Mouse (Mus musculus) forebrain, embryonic 11.5 days (tissue): ENCODE measurements around the gene Rpl29. TPM values are rescaled to one million over a fixed set of nuclear protein-coding genes. Genes with fewer than 3 reads are reported as not detected.

Experiments
- ATAC-seq: fragments of 200-750 bp; cut with Nextera tagmentation; replicated peaks from 2 replicates; pipeline ENCODE4 v1.8.0; 2017; ENCODE audit warnings: moderate TSS enrichment; ENCODE audit not compliant: low FRiP score
- DNase-seq: peaks from one replicate; pipeline ENCODE4 v3.0.0-alpha.2; 2017; ENCODE audit warnings: low spot score
- H3K27ac ChIP-seq: fragments of 300-500 bp; sonication (generic); 2 replicates; pipeline ENCODE4 v1.5.1; 2014; ENCODE audit warnings: low read depth, low read length
- H3K27me3 ChIP-seq: fragments of 300-500 bp; sonication (generic); 2 replicates; pipeline ENCODE4 v1.6.1; 2014; ENCODE audit warnings: mild to moderate bottlenecking, low read length, mixed read lengths; ENCODE audit not compliant: control insufficient read depth, insufficient read depth
- H3K36me3 ChIP-seq: fragments of 300-500 bp; sonication (generic); 2 replicates; pipeline ENCODE4 v1.6.1; 2014; ENCODE audit warnings: mild to moderate bottlenecking, low read length, moderate library complexity, mixed read lengths; ENCODE audit not compliant: control insufficient read depth, insufficient read depth
- H3K4me1 ChIP-seq: fragments of 300-500 bp; sonication (generic); replicated peaks from 2 replicates; pipeline ENCODE4 v1.6.1; 2014; ENCODE audit warnings: low read length, mixed read lengths; ENCODE audit not compliant: control insufficient read depth, insufficient read depth
- H3K4me2 ChIP-seq: fragments of 300-500 bp; sonication (generic); 2 replicates; pipeline ENCODE4 v1.6.1; 2014; ENCODE audit warnings: low read depth, mild to moderate bottlenecking, low read length, moderate library complexity, mixed read lengths; ENCODE audit not compliant: severe bottlenecking
- H3K4me3 ChIP-seq: fragments of 300-500 bp; sonication (generic); 2 replicates; pipeline ENCODE4 v1.5.1; 2014; ENCODE audit warnings: low read depth, low read length
- H3K9ac ChIP-seq: fragments of 300-500 bp; sonication (generic); 2 replicates; pipeline ENCODE4 v1.6.1; 2014; ENCODE audit warnings: low read length
- H3K9me3 ChIP-seq: fragments of 300-500 bp; sonication (generic); 2 replicates; pipeline ENCODE4 v1.6.1; 2016; ENCODE audit warnings: low read length, mixed read lengths; ENCODE audit not compliant: control insufficient read depth
- WGBS: fragments of 180-500 bp; shearing (Covaris S2); extraction: QIAGEN DNeasy Blood & Tissue Kit; methylation state at CpG from one replicate; pipeline ENCODE4 v1.1.7; 2014; 5-methylcytosine and 5-hydroxymethylcytosine counted together
- polyA plus RNA-seq: library from polyadenylated mRNA; unstranded; fragments of >200 nt; fragmentation: Nextera tagmentation; extraction: Ambion mirVana; gene quantifications from 2 replicates; pipeline ENCODE4 v1.2.1, GENCODE M21; 2014

Gene Rpl29
- polyA plus RNA-seq, 1 experiment from 2014 or later = 879 TPM

DNA sequence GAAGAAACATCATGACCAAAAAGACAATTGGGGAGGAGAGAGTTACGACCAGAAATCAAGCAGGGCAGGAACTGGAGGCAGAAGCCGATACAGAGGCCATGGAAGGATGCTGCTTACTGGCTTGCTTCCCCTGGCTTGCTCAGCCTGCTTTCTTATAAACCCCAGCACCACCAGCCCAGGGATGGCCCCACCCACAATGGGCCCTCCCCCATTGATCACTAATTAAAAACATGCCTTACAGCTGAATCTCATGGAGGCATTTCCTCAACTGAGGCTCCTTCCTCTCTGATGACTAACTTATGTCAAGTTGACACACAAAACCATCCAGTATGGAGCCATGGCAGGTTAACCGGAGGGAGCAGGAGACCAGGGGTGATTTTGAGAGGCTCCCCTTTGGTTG lies 29.4 kb upstream of the Rpl29 start:
- H3K9ac ChIP-seq = no peak overlapping the region
- WGBS = 78% methylated on average over 3 of the region's 3 CpGs
- H3K4me3 ChIP-seq = no peak overlapping the region
- no peak overlapping the region for H3K27ac ChIP-seq
- no peaks in the 10 kb centered on the region for H3K27me3 ChIP-seq
- H3K36me3 ChIP-seq = no peaks in the 10 kb centered on the region
- H3K4me1 ChIP-seq = 0 out of 2 replicates have a peak, but pooled peaks cover under 1% of the 10 kb centered on the region
- no peak overlapping the region for H3K4me2 ChIP-seq
- DNase-seq = no peak
- H3K9me3 ChIP-seq = no peaks in the 10 kb centered on the region
- no peak for ATAC-seq

GRCm38 (mm10) chr9:106402149-106402548 lies 27.1 kb upstream of the Rpl29 start:
- ATAC-seq = no peak
- WGBS = 82% methylated on average over 5 of the region's 5 CpGs
- H3K9me3 ChIP-seq = no peaks in the 10 kb centered on the region
- H3K4me3 ChIP-seq = no peak overlapping the region
- H3K27ac ChIP-seq = no peak overlapping the region
- 0 out of 2 replicates have a peak, but pooled peaks cover 2% of the 10 kb centered on the region for H3K4me1 ChIP-seq
- DNase-seq = no peak
- no peak overlapping the region for H3K9ac ChIP-seq
- H3K36me3 ChIP-seq = no peaks in the 10 kb centered on the region
- no peaks in the 10 kb centered on the region for H3K27me3 ChIP-seq
- H3K4me2 ChIP-seq = no peak overlapping the region

DNA sequence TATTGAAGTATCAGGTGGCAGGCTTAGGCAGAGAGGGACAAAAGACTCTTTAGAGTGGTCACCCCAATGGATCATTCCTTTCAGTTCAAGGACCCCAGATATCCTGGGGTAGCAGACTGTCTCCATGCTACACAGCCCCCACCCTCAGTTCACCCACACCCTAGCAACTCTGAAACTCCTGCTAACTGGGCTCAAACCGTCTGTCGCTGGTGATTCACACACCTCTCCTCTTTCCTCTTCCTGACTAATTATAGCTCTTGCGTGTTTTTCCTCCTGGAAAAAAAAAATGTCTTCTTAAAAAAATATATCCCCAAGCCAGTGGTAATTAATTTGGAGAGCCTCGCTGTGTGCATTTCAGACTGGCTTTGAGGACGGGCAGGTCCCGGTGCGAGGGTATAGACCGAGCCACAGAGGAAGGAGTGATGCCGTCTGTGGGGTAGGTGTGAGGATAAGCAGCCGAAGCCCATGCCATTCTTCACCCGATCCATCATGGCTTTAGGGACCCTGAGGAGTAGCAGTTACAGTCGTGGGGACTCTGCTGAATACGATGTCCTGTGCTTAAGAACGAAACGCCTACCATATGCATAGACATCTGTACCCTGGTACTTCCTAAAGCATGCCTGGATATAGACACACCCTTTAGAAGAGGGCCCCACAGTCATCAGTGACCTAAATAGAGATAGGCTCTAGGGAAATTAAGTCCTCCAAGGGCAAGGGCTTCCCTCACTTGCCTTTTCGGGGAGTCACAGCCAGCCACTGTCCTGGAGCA lies 26.5 kb upstream of the Rpl29 start:
- H3K4me3 ChIP-seq = no peak overlapping the region
- no peaks in the 10 kb centered on the region for H3K36me3 ChIP-seq
- H3K9ac ChIP-seq = no peak overlapping the region
- DNase-seq = no peak
- no peaks in the 10 kb centered on the region for H3K9me3 ChIP-seq
- H3K4me2 ChIP-seq = no peak overlapping the region
- ATAC-seq = no peak
- 0 out of 2 replicates have a peak, but pooled peaks cover 2% of the 10 kb centered on the region for H3K4me1 ChIP-seq
- no peak overlapping the region for H3K27ac ChIP-seq
- WGBS = 88% methylated on average over 16 of the region's 16 CpGs
- no peaks in the 10 kb centered on the region for H3K27me3 ChIP-seq

DNA sequence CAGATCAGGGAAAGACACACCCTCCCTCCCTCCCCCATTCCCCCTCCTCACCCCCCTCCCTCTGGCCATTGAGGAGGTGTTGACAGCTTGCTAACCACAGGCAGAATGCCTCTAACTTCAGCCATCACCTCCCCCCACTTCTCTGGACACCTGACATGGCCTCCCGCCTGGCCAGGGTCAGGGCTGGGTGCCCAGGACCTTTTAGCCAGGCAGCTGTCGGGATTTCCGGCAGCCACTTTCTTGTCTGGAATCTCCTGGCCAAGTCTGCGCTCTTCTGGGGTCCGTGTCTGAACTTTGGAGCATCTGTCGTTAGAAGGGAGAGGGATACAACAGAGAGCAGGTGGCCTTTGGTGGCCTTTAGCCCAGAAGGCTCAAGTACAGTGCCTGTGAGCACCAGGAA lies 24.0 kb upstream of the Rpl29 start:
- H3K27ac ChIP-seq = no peak overlapping the region

DNA sequence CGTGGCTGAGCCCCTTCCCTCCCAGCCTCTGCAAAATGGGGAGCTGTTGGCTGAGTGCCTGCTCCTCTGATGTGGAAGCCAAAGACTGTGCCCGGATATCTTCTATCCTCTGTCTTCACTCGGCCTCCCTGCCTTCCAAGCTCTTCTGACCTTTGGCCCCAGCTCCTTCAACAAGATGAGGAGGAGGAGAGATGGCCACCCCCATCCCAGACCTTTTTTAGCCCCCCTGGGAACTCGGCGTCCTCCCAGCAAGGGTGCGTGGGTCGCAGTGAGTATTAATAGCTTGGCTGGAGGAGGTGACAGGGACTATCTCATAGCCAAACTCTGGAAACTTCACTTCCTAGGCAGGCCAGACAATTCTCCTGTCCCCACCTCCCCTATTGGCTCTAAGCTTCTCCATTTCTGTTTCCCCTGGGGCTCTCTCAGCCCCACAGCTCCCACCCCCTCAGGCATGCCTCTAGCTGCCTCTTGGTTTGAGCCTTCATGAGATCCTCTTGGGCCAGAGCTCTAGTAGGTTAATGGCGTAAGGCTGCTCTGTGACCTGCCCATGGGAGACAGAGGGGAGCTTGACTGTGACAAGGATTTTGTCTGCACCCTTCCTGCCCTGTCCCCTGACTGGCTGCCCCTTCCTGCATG lies 22.7 kb upstream of the Rpl29 start:
- H3K4me2 ChIP-seq = no peak overlapping the region
- H3K27ac ChIP-seq = no peak overlapping the region
- ATAC-seq (no peak), DNase-seq (no peak)
- no peaks in the 10 kb centered on the region for H3K9me3 ChIP-seq
- H3K9ac ChIP-seq = no peak overlapping the region
- no peaks in the 10 kb centered on the region for H3K27me3 ChIP-seq
- WGBS = 61% methylated on average over 8 of the region's 8 CpGs
- H3K4me1 ChIP-seq = peaks cover 12% of the 10 kb centered on the region; the same call in 1 of the 2 replicates
- no peaks in the 10 kb centered on the region for H3K36me3 ChIP-seq
- no peak overlapping the region for H3K4me3 ChIP-seq

More for the DNA sequence above, 24.0 kb upstream of the Rpl29 start:
- no peaks in the 10 kb centered on the region for H3K36me3 ChIP-seq
- no peak overlapping the region for H3K4me3 ChIP-seq
- DNase-seq (no peak), ATAC-seq (no peak)
- H3K9me3 ChIP-seq = no peaks in the 10 kb centered on the region
- WGBS = 42% methylated on average over 6 of the region's 6 CpGs
- no peaks in the 10 kb centered on the region for H3K27me3 ChIP-seq
- H3K4me1 ChIP-seq = peaks cover 8% of the 10 kb centered on the region; the same call in 1 of the 2 replicates
- H3K4me2 ChIP-seq = no peak overlapping the region
- H3K9ac ChIP-seq = no peak overlapping the region

DNA sequence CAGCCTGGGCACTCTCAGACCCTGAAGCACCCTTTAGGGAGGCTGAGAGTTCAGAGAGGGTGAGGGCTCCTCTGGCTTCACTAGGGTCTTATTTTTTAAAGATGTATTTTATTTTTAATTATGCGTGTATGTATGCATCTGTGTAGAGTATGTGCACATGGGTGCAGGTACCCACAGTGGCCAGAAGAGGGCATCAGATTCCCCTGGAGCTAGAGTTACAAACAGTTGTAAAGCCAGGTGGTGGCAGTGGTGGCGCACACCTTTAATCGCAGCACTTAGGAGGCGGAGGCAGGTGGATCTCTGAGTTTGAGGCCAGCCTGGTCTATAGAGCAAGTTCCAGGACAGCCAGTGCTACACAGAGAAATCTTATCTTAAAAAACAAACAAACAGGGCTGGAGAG lies 20.2 kb upstream of the Rpl29 start:
- no peaks in the 10 kb centered on the region for H3K9me3 ChIP-seq
- no peaks in the 10 kb centered on the region for H3K36me3 ChIP-seq
- no peaks in the 10 kb centered on the region for H3K27me3 ChIP-seq
- H3K4me2 ChIP-seq = no peak overlapping the region
- over 99% methylated on average over 4 of the region's 4 CpGs for WGBS
- no peak for DNase-seq
- H3K4me3 ChIP-seq = no peak overlapping the region
- H3K9ac ChIP-seq = no peak overlapping the region
- ATAC-seq = no peak; the same call in 1 of the 2 replicates
- H3K4me1 ChIP-seq = peaks cover 12% of the 10 kb centered on the region; the same call in 1 of the 2 replicates
- H3K27ac ChIP-seq = no peak overlapping the region

- 36% methylated on average over 2 of the region's 2 CpGs for WGBS
- Histone ChIP-seq H3K36me3 (no peaks in the 10 kb centered on the region), H3K4me3 (no peak overlapping the region), H3K9me3 (no peaks in the 10 kb centered on the region), H3K9ac (no peak overlapping the region), H3K27me3 (no peaks in the 10 kb centered on the region), H3K4me1 (peaks cover 10% of the 10 kb centered on the region; the same call in 1 of the 2 replicates), H3K27ac (peak overlapping the region; percentile 4; the same call in 1 of the 2 replicates), H3K4me2 (no peak overlapping the region)
- peak; percentile 69 for DNase-seq
- peak; percentile 80 for ATAC-seq
These were observed 19.1 kb upstream of the Rpl29 start for GRCm38 (mm10) chr9:106410086-106410650.

- Histone ChIP-seq H3K9me3 (no peaks in the 10 kb centered on the region), H3K27ac (no peak overlapping the region), H3K4me1 (peaks cover 10% of the 10 kb centered on the region; the same call in 1 of the 2 replicates), H3K27me3 (no peaks in the 10 kb centered on the region), H3K36me3 (no peaks in the 10 kb centered on the region), H3K4me3 (no peak overlapping the region), H3K9ac (no peak overlapping the region), H3K4me2 (no peak overlapping the region)
- DNase-seq (no peak), ATAC-seq (no peak)
- 80% methylated on average over 9 of the region's 9 CpGs for WGBS
These were observed 18.1 kb upstream of the Rpl29 start for GRCm38 (mm10) chr9:106411091-106411594.
